Mouse (Mus musculus): Measurements from ENCODE around the gene Nthl1.
A peak's percentile ranks its signal among the peaks of the same experiment; 100 is the strongest.

Nthl1 gene

DNA sequence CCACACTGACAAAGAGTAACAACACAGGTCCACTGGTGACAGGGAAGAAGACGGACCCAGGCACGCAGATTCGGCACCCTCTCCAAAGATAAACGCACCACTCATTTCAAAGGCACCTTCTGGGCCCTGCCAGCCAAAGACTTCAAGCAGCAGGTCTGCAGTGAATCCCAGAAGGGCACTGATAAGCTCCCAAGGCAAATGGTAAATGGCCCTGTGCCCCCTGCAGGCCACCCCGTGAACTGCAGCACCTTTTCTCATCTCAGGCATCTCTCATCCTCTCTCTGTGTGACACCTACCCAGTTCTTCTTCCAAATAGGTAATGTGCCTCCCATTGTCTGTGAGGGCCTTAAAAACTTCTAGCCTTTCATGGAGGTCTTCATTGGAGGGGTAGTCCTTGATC lies 3.8 kb upstream of the Nthl1 start:
- peak; percentile 73 for DNase-seq (ENCODE audit: low read depth)

DNA sequence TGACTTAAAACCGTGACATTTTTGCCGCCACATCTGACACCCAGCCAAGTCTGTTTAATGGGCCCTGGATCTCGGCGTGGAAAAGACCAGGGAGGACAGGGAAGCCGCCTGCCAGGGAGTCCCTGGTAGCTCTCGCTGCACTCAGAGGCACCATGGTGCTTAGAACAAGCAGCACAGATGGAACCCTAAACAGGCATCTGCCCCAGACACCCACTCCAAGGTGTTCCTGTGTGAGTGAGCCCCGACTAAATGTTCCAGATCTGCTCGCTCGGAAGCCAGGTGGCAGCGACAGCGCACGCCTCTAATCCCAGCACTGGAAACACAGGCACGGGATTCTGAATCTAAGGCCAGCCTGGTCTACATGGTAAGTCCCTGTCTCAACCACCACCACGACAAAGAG lies 2.4 kb upstream of the Nthl1 start:
- no peak for DNase-seq (ENCODE audit: low read depth)

DNA sequence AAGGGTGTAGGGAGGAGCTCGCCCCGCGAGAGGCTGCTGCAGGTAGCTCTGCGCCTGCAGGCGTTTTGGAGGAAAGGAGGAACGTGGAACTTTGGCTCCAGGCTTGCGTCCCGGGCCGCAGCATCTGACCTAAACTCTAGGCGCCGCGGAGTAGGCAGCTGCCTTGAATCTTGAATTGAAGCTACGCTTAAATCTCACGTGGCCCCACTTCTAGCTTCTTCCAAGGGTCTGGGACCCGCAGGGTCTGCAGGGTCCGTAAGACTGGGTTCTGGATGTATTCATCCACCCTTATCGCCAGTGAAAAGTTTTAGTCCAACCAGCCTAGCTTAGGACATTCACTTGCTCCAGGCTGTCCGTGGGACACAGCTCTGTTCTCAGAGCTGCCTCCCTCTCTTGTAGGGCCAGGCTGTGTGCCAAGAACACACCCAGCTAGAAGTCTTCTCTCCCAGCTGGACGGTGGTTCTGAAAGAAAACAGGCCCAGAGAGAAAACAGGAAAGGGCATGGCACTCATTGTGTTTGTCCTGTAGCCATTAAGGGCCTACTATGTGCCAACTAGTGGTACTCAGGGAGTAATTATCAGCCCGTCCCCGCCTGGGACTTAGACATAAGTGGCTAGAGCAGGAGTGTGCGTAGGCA lies 451 bp downstream of the Nthl1 start:
- DNase-seq (ENCODE audit: low read depth) = peak; percentile 53

DNA sequence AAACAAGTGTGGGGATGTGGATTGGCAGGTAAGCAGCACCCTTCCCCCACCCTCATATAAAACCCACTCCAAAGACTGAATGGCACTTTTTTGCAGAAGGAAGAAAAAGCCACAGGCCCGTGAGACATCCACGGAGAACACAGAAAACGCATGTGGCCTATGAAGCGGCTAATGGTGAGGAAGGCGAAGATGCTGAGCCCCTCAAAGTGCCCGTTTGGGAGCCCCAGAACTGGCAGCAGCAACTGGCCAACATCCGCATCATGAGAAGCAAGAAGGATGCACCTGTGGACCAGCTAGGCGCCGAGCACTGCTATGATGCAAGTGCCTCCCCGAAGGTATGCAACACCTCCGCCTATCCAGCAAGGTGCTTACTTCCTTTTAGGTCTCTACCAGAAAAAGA lies 1.4 kb downstream of the Nthl1 start:
- no peak for DNase-seq (ENCODE audit: low read depth)

DNA sequence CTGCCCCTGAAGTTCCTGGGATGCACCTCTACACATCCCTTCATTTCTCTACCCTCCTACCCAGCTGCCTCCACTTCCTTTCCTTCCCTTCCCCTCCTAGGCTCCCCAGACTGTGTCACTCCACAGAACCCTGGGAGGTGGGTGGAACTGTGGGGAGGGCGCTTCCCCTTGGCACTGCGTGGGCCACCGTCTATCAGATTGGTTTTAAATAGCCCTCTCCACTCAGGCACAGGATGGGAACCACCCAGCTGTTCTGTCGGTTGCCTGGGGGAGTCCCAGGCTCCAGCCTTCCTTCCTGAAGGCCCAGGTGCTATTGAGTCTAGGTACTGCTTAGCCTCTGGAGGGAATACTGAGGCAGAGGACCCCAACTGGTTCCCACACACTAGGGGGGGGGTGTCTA lies 2.5 kb downstream of the Nthl1 start:
- DNase-seq (ENCODE audit: low read depth) = no peak

DNA sequence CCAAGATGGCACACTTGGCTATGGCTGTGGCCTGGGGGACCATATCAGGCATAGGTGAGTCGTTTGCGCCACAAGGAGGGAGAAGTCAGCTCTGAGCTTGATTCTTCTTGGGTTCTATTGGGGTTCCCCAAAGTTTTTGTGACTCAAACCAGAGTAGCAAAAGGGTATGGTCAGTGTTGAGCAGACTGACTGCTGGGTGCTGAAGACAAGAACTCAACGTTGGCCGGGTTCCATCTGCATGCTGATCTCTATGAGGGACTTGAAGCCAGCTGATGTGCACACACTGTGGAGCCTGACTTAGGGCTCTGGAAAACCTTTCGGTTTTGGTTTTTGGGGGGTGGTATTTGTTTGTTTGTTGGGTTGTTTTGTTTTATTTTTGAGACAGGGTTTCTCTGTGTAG lies 3.2 kb downstream of the Nthl1 start:
- DNase-seq (ENCODE audit: low read depth) = no peak

DNA sequence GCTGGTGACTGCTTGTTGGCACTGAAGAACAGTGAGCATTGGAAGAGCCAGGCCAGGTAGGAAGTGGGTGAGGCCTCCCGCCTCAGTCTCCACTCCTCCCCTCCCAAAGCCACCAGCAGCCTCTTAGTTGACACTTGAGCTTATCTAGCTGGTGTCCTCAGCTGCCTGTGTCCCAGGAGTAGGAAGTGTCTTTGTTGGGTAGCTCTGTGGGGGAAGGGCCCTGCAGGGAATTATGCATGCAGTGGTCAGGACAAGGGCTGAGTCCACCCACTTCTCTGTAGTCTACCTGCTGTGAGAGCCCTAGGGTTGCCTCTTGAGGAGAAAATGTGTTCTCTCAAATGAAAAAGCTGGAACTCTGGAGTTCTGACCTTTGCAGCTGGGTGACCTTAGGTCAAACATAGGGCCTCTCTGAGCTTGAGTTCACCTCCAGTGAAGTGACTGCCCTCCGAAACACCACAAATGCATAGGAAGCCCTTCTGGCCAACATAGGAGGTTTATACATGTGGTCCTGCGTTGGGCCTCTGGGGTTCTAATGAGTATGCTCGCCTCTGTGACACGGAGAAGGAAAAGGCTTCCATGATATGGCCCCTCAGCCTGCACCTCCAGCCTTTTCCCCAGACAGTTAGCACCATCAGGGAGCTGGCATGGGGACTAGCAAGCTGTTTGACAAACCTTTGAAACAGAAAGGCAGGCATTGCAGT lies 4.5 kb downstream of the Nthl1 start:
- no peak for DNase-seq (ENCODE audit: low read depth)

DNA sequence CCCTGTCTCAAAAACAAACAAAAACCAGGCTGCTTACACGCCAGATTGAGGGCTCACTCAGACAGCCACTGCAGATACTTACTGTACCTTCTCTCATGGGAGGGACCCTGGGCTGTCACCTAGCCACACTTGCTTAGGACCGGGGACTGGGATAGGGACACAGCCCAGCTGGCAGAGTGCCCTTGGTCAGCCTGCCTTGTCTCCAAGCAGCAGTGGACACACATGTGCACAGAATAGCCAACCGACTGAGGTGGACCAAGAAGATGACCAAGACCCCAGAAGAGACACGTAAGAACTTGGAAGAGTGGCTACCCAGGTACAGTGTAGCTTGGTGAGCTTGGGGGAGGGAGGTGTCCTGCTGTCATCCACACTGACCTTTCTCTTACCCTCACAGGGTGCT lies 5.7 kb downstream of the Nthl1 start:
- no peak for DNase-seq (ENCODE audit: low read depth)

DNA sequence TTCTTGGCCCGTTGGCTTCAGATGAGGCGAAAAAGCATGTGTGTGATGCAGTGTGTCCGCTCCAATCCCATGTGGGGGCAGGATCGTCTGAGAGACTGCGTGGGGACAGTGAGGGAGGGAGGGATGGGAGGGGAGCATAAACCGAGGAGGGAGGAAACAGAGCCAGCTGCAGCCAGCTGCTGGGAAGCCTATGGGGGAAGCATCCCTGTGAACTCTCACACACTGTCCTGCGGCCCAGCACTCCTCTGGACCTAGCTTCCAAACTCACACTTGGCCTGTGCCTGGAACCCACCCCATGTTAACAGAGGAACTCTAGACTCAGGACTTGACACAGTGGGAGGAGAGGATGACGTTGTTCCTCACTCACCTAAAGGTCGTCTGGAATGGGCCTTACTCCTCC lies 6.4 kb downstream of the Nthl1 start:
- no peak for DNase-seq (ENCODE audit: low read depth)

DNA sequence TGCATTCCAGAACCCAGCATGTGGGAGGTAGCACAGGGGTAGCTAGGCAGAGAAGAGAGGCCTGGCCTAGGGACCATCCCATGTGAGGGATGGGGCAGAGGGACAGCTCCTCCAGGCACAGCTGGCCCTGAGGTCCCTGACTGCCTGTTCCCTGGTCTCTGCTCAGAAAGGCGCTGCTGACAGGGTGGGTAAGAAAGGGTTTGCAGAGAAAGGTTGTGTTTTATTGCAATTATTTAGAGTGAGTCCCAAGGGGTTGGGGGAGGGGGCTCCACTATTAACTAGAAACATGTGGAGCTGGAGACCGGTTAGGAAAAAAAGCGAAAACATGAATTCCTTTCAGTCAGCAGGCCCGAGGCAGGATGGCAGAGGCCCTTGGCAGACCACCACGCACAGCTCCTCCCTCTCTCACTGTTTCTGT lies 7.1 kb downstream of the Nthl1 start:
- no peak for DNase-seq (ENCODE audit: low read depth)

DNA sequence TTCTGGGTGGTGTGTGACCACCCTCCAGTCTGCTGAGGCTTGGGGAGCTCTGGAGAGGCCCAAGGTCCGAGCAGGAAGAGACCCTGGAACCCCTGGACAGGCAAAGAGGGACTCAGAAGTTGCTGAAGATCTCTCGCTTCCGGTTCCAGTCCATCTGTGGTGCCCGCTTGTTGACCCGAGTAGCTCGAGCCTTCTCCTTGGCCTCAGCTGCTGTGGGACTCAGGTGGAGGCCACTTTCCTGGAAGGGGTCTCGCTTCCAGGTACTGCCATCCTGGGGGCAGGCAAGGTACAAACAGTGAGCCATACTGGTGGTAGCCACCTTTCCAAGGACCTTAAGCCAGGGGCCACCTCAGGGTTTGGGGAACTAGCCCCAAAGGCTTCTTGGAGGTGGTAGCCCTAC lies 7.6 kb downstream of the Nthl1 start:
- no peak for DNase-seq (ENCODE audit: low read depth)

DNA sequence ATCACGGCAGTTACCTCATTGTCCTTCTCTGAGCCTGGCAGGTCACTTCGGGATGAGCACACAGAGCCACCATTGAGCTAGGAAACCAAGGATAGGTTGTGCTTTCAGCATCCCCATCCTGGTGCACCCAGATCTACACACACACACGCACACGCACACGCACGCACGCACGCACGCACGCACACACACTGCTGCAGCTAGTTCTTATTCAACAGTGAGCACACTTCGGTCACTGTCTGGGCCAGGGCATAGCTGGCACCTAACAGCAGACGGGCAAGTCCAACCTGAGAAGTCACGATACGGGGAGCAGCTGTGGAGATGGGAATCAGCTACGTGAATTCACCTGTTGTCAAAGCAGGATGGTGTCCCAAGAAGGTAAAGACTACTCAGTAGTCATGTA lies 8.1 kb downstream of the Nthl1 start:
- no peak for DNase-seq (ENCODE audit: low read depth)

DNA sequence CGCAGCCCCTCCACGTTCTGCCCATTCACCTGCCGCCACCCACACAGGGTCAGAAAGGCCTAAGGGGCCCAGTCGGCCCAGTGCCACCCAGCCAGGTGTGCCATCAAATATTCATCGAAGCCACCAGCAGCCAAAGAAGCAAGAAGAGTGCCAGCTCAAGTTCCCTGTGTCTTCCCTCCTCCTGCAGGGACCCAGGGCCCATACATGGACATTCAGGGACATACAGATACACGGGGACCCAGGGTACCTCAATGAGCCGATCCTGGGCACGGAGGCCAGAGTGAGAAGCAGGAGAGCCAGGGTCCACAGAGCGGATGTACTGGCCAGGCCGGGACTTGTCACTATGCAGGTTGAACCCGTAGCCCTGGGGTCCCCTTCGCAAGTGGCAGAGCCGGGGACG lies 9.5 kb downstream of the Nthl1 start:
- DNase-seq (ENCODE audit: low read depth) = no peak

DNA sequence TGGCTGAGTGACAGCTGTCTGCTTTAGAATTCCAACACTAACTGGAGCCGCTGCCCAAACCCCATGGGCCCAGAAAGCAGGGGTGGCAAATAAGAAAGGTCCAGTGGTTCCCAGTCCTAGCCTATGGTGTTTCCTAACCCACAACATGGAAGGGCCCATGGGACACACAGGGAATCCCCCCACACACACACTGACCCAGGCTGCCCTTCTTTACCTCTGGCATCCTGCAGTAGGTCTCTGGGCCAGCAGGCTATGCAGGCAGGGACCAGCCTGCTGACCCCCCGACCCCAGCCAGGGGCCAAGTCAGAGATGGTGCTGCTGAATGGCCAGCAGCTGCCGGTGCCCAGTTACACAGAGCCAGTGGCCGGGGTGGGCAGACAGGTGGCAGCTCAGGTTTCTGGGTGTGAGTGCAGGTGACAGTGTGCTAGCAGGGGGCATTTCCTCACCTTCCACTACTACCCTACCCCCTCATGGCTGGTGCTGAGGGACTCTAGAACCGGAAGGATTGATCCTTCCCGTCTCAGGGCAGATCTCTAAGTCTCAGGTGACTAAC lies 10.4 kb downstream of the Nthl1 start:
- no peak for DNase-seq (ENCODE audit: low read depth)

DNA sequence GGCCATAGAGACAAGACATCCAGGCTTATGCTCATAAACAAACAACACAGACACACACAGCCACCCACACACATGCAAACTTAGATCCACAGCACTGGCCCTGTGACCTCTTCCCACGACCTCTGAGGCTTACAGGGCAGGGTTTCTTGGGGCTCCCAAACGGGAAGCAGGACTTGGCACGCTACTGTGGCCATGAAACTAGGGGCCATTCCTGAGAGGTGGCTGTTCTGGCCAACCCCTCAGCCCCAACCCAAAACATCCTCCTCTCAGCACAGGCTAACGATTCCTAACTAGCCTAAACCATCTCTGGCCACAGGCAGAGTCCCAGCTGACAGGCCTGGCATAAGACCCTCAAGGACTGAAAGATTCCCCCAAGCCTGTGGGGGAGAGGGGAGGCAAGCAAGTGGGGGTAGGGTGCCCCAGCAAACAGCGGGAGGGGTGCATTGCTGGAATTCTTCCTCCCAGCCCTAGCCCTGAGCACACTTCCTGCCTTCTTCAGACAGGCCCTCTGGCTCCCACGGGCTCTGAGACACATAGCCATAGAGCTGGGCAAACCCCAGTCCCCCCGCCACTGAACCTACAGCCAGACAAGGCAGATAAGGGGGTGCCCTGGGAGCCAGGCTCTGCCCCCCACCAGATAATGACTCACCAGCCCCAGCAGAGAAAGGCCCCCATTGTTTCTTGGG lies 11.7 kb downstream of the Nthl1 start:
- no peak for DNase-seq (ENCODE audit: low read depth)

DNA sequence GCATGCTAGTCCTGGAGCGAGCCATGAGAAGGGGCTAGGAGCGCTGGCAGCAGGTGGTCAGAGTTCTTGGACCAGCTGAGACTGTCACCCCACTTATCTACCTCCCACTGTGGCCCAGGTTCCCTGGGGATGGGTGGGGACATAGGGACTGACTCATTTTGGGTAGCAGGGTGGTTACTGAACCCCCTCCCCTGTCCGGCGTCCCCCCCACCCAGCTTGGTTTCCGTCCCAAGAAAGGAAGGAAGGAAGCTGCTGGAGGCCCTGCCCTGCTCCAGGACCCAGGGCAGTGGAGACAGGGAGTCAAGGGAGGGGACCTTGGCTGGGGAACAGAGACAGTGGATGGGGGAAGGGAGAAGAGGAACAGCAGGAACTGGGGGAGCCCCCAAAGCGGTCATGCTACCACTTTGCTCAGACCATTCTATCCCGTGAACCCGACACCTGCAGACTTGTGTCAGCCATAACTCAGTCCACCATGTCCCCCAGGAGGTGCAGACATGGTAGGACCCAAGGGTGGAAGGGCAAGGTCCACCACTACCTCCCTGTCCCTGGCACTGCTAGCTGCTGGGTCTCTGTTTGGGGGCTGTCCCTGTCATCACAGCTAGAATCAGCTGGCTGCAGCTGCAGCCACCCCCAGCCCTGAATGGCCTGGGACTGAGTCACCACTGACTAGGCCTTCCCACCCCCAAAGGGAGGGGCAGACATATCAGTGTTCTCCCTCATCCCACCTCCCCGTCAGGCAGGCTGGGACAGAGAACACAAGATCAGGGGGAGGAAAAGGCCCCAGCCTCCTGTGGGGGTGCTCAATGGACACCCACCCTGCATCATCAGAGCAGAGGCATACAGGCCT lies 12.6 kb downstream of the Nthl1 start:
- no peak for DNase-seq (ENCODE audit: low read depth)

DNA sequence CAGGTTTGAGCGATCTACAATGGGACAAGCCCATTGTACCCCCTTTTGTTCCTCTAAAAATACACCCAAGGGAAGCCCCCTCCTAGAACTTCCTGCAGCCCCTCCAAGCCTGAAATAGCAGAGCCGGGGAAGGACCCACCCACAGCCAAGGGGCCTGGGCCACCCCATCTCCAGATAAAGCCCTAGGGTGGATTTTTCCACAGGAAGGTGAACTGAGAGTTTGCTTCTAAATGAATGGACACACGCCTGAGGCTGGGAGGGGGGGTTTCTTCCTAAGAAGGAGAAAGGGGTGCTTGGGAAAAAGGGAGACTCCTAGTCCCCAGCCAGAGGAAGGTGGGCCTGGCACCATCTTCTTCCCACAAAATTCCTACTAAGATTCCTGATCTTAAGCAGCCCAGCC lies 13.4 kb downstream of the Nthl1 start:
- DNase-seq (ENCODE audit: low read depth) = no peak

DNA sequence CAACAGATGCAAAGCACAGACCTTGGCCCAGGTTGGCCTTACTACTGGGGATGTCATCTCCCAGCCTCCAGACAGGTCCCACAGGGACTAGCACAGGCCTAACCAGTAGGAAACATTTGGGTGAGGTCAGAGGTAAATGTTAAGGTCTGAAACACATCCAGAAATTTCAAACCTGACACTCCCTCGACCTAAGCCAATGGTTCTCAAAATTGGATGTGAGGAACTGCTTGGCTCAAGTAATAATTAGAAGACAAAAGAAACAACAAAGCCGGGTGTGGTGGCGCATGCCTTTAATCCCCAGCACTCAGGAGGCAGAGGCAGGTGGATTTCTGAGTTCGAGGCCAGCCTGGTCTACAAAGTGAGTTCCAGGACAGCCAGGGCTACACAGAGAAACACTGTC lies 13.9 kb downstream of the Nthl1 start:
- no peak for DNase-seq (ENCODE audit: low read depth)

DNA sequence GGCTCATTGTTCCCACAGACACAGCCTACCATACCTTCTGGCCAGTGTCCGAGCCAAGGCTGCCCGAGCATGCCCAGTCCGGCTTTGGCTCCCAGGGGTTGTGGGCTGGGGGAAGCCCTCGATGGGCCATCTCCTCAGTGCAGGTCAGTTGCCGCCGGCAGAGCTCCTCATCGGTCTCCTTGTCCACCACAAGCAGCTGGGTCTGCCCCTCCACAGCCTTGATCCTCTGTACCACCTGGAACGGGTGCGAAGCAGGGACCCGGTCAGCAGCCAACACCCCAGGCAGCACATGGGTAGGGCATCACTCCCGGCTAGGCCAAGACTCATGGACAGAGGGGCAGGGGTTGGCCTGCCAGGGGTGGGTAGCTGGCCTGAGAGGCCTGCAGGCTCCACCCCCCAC lies 15.0 kb downstream of the Nthl1 start:
- no peak for DNase-seq (ENCODE audit: low read depth)

DNA sequence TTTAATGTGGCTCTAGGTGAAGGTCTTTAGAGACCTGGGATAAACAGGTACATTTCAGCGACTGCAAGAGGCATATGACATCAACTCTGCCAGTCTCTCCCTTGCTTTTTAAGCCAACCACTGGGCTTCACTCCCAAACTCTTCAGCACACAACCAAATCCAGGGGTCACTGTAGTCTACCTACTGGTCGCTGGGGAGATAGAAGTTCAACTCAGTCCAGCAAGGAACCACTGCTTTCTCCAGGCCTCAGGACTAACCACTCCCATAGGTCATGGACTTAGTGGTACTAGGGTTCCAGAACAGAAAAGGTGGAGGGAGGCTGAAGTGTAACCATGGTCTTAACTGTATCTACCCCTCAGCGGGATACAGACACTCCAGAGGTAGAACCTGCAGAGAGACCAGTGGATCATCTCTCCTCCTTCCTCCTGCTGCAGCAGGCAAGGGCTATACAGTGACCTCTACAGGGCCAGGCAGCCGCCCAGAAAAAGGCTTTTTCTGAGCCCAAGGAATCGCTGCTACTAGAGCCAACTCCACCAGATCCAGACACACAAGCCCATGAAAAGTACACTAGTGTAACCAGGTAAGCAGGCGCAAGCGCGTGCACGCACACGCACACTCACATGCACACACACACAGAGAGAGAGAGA lies 16.4 kb downstream of the Nthl1 start:
- no peak for DNase-seq (ENCODE audit: low read depth)

DNA sequence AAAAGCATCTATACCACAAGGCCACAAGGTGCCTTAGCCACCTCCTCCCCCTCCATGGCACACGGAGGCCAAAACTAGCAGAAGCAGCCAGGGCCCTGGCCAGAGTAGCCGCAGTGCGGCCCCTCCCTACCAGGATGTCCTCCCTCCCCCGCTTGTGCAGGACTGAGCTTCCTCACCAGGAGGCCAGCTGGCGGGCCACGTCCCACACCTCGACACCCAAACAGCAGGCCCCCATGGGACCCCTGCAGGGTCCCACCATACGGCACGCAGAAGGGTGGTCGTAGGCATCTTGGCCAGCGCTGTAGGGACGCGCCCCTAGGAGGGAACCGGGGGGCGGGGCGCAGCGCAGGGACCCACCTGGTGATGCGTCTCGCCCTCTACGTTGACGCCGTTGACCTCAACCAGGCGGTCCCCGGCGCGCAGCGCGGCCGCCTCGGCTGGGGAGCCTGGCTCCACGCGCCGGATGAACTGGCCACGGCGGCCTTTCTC lies 17.1 kb downstream of the Nthl1 start:
- no peak for DNase-seq (ENCODE audit: low read depth)

All from 416B (cell line).